ENCODE assay signal across 8 mouse cellular contexts in the genomic region with DNA sequence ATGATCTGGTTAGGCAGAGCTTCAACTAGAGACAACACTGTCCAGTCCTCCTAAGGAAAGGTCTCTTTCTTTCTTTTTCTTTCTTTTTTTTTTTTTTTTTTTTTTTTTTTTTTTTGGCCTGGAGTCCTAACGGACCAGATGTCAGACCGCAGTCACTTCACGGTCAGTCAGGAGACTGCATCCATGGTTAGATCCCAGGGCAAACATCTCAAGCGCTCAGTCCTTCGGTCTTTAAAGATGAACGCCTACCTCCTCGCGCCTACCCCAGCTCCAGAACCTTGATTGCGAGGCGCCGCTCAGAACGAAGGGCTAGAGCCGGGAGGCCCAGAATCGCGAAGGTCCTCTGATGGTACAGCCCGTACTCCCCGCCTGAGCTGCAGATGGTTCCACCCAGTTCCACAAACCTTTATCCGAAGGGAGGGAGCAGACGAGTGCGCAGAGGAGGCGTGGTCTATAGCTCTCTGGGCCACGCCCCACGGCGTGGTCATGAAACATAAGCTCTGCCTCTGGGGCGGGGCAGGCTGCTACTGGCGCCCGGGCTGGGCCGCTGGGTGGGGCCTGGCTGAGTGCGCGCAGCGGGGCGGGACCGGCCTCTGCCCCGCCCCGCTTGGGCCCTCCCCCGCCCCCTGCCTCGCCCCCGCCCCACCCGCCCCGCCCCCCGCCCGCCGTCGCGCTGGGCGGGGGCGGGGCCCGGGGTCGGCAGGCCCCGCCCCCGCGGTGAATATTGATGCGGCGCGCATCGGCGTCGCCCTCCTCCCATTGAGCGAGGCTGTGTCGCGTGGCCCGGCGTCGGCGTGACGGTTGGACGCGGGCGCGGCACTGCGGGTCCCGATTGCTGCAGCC. TPM values are rescaled to one million over a fixed set of nuclear protein-coding genes. Genes with fewer than 3 reads are reported as not detected.
A peak's percentile ranks its signal among the peaks of the same experiment; 100 is the strongest.
DNase-seq lines count a peak whose midpoint lies in the region; ATAC-seq lines count a peak whose summit lies in the region.

A gene (plus strand): TSS at position 720 of the 843 bp plus-strand sequence.

- peak; percentile 100 for DNase-seq in c-Kit-negative CD71-positive TER-119-positive erythroid progenitor cells, embryonic 14.5 days (ENCODE audit: low read depth, low spot score)
- DNase-seq in fibroblast of lung, adult 2 months (ENCODE audit: low read depth), result peak; percentile 98
- peak; percentile 100 for DNase-seq in kidney, postnatal 14 days
- peak; percentile 99 for DNase-seq in liver, embryonic 13.5 days
- peak; percentile 97 for DNase-seq in neural tube, embryonic 10.5 days (ENCODE audit: extremely low spot score, low spot score)

- H3K4me3 ChIP-seq in heart, embryonic 14.5 days (ENCODE audit: control insufficient read depth in 1 of 2, insufficient read depth in 1 of 2, low read depth in 1 of 2, low read length in 2 of 2), result peak within 1 kb of the TSS; percentile 85 to 99
- peak within 1 kb of the TSS; percentile 94 for H3K4me3 ChIP-seq in liver, embryonic 13.5 days (replicated peaks)
- H3K4me3 ChIP-seq in stomach, embryonic 16.5 days (replicated peaks; ENCODE audit: low read length), result peak within 1 kb of the TSS; percentile 79

- peaks cover 5% of the 10 kb centered on the region; the same call in 1 of the 2 replicates for H3K36me3 ChIP-seq in heart, embryonic 14.5 days (ENCODE audit: control insufficient read depth, insufficient read depth, low read length)
- no peaks in the 10 kb centered on the region for H3K36me3 ChIP-seq in liver, embryonic 13.5 days
- no peaks in the 10 kb centered on the region for H3K36me3 ChIP-seq in stomach, embryonic 16.5 days (ENCODE audit: control insufficient read depth, insufficient read depth, low read length)

- H3K4me2 ChIP-seq in heart, embryonic 14.5 days (ENCODE audit: low read length), result peak within 1 kb of the TSS; percentile 91
- H3K4me2 ChIP-seq in liver, embryonic 13.5 days, result peak within 1 kb of the TSS; percentile 98
- H3K4me2 ChIP-seq in stomach, embryonic 16.5 days (ENCODE audit: low read depth, low read length), result peak within 1 kb of the TSS; percentile 76

- no peaks in the 10 kb centered on the region for H3K9me3 ChIP-seq in heart, embryonic 14.5 days (ENCODE audit: control insufficient read depth, low read length)
- no peaks in the 10 kb centered on the region for H3K9me3 ChIP-seq in liver, embryonic 13.5 days (replicated peaks)
- H3K9me3 ChIP-seq in stomach, embryonic 16.5 days (replicated peaks; ENCODE audit: control insufficient read depth, low read length), result no peaks in the 10 kb centered on the region

- H3K9ac ChIP-seq in heart, embryonic 14.5 days (ENCODE audit: low read length), result peak within 1 kb of the TSS; percentile 94
- H3K9ac ChIP-seq in liver, embryonic 13.5 days, result peak within 1 kb of the TSS; percentile 96
- peak within 1 kb of the TSS; percentile 95 for H3K9ac ChIP-seq in stomach, embryonic 16.5 days (ENCODE audit: low read length)

- ATAC-seq in CD4-positive, CD25-positive, alpha-beta regulatory T cell, adult 4 months, result peak; percentile 88
- peak; percentile 97 for ATAC-seq in heart, embryonic 14.5 days (ENCODE audit: insufficient number of reproducible peaks, insufficient read depth, low FRiP score, low read depth)
- ATAC-seq in liver, embryonic 13.5 days (ENCODE audit: low read depth), result peak; percentile 90
- ATAC-seq in stomach, embryonic 16.5 days (ENCODE audit: insufficient read depth, low FRiP score), result peak; percentile 97

- peaks cover 16 to 28% of the 10 kb centered on the region in 2 experiments for H3K4me1 ChIP-seq in heart, embryonic 14.5 days (ENCODE audit: control insufficient read depth in 2 of 2, insufficient read depth in 2 of 2, low read length in 2 of 2)
- H3K4me1 ChIP-seq in liver, embryonic 13.5 days (replicated peaks), result peaks cover 42% of the 10 kb centered on the region
- peaks cover 32% of the 10 kb centered on the region for H3K4me1 ChIP-seq in stomach, embryonic 16.5 days (ENCODE audit: control insufficient read depth, insufficient read depth, low read length)

- H3K27ac ChIP-seq in heart, embryonic 14.5 days (replicated peaks in 1 of 2; ENCODE audit: control insufficient read depth in 1 of 2, insufficient read depth in 1 of 2, low read depth in 2 of 2, low read length in 2 of 2), result peak within 1 kb of the TSS; percentile 98 to 99
- peak within 1 kb of the TSS; percentile 93 for H3K27ac ChIP-seq in liver, embryonic 13.5 days
- peak within 1 kb of the TSS; percentile 96 for H3K27ac ChIP-seq in stomach, embryonic 16.5 days (ENCODE audit: low read length)

- no peaks in the 10 kb centered on the region for H3K27me3 ChIP-seq in heart, embryonic 14.5 days (ENCODE audit: control insufficient read depth, insufficient read depth, low read length)
- H3K27me3 ChIP-seq in liver, embryonic 13.5 days, result no peaks in the 10 kb centered on the region
- H3K27me3 ChIP-seq in stomach, embryonic 16.5 days (ENCODE audit: control insufficient read depth, insufficient read depth, low read length), result no peaks in the 10 kb centered on the region

- under 1% methylated on average over 44 of the region's 72 CpGs for WGBS in heart, embryonic 14.5 days
- WGBS in liver, embryonic 13.5 days (ENCODE audit: insufficient replicate concordance), result under 1% methylated on average over 50 of the region's 72 CpGs
- WGBS in stomach, embryonic 16.5 days, result 0% methylated on average over 63 of the region's 72 CpGs

RNA-seq across cellular contexts. Expression of the gene that starts here (rescaled TPM):
- polyA plus RNA-seq in CD4-positive, CD25-positive, alpha-beta regulatory T cell, adult 4 months (2017; shearing (Covaris generic)), result 10 to 100 TPM; 48.3 to 58.9 TPM
- polyA plus RNA-seq in heart, embryonic 14.5 days (2014; fragmentation: Nextera tagmentation; extraction: Ambion mirVana), result 19.1 and 19.4 TPM in 2 replicates
- polyA plus RNA-seq in liver, embryonic 13.5 days (2015; fragmentation: Nextera tagmentation; extraction: Ambion mirVana), result 11.1 and 12.9 TPM in 2 replicates
- 33.4 and 34.5 TPM in 2 replicates for polyA plus RNA-seq in stomach, embryonic 16.5 days (2015; fragmentation: Nextera tagmentation; extraction: Ambion mirVana)

Comparison
In these comparisons a context has a peak if more than half of its experiments do, and no peak if none do; other contexts are left out.
1. Peak in every context shown above with its lines: DNase-seq, ATAC-seq, H3K4me3 ChIP-seq and H3K27ac ChIP-seq.